Mouse (Mus musculus) retina, embryonic 14.5 days (tissue): ENCODE data around the gene Pex7.

Experiments
- DNase-seq: peaks from one replicate; pipeline ENCODE4 v3.0.0-alpha.2; 2015; ENCODE audit warnings: low spot score

The Pex7 gene

GRCm38 (mm10) chr10:19876669-19877068 lies 30.8 kb downstream of the Pex7 start:
- no peak for DNase-seq

GRCm38 (mm10) chr10:19875346-19875745 lies 32.1 kb downstream of the Pex7 start:
- no peak for DNase-seq

GRCm38 (mm10) chr10:19855597-19856306 lies 51.7 kb downstream of the Pex7 start:
- no peak for DNase-seq

GRCm38 (mm10) chr10:19853609-19854008 lies 53.9 kb downstream of the Pex7 start:
- no peak for DNase-seq

GRCm38 (mm10) chr10:19852776-19853175 lies 54.7 kb downstream of the Pex7 start:
- no peak for DNase-seq

GRCm38 (mm10) chr10:19850998-19851691 lies 56.3 kb downstream of the Pex7 start, which contains the start of gene Slc35d3:
Gene Slc35d3, minus strand, starts transcription at chr10:19851459.
- peak; percentile 52 for DNase-seq

GRCm38 (mm10) chr10:19850544-19850997 lies 56.9 kb downstream of the Pex7 start:
- peak; percentile 57 for DNase-seq

GRCm38 (mm10) chr10:19849771-19850365 lies 57.6 kb downstream of the Pex7 start:
- peak; percentile 35 for DNase-seq

GRCm38 (mm10) chr10:19848928-19849770 lies 58.3 kb downstream of the Pex7 start:
- DNase-seq, result peak; percentile 23

GRCm38 (mm10) chr10:19839836-19840235 lies 67.7 kb downstream of the Pex7 start:
- no peak for DNase-seq

GRCm38 (mm10) chr10:19835887-19836710 lies 71.4 kb downstream of the Pex7 start:
- no peak for DNase-seq

GRCm38 (mm10) chr10:19834222-19834621 lies 73.3 kb downstream of the Pex7 start:
- DNase-seq, result no peak

- DNase-seq, result no peak
Measured at GRCm38 (mm10) chr10:19831072-19831849, 76.2 kb downstream of the Pex7 start.

- DNase-seq, result no peak
Measured at GRCm38 (mm10) chr10:19820986-19821385, 86.5 kb downstream of the Pex7 start.

GRCm38 (mm10) chr10:19818723-19819355 lies 88.7 kb downstream of the Pex7 start:
- DNase-seq, result peak; percentile 13

- DNase-seq, result peak; percentile 19
Measured at GRCm38 (mm10) chr10:19815371-19815770, 92.1 kb downstream of the Pex7 start.

GRCm38 (mm10) chr10:19811436-19812172 lies 95.9 kb downstream of the Pex7 start:
- peak; percentile 64 for DNase-seq

GRCm38 (mm10) chr10:19804763-19805162 lies 102.7 kb downstream of the Pex7 start:
- DNase-seq, result no peak
